Mouse (Mus musculus) left cerebral cortex, adult 9 months (tissue): ENCODE results near the gene Ptgds.

ENCODE experiments used
- DNase-seq, 2 experiments: peaks; one replicate each; pipeline ENCODE4 v3.0.0; 2022; ENCODE audit warnings: low spot score in 2 of 2

The Ptgds gene

GRCm38 (mm10) chr2:25450853-25451647 is 18.8 kb downstream of the Ptgds start:
- no peak for DNase-seq

GRCm38 (mm10) chr2:25442682-25443081 is 27.2 kb downstream of the Ptgds start:
- no peak for DNase-seq

DNA sequence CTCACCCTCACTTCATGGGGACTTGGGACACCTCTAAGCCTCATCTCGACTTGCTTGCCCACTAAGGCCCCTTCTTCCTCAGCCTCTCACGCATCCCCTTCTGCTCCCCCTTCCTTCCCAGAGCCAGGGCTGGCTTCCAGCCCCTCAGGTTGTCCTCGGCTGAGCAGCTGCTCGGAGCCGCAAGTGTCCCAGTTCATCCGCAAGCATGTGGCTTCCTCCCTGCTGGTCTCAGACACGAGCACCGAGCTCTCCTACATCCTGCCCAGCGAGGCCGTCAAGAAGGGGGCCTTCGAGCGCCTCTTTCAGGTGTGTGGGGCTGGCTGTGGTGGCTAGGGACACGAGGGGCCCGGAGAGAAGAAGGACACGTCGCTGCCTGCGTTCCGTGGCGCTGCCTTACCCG is 28.8 kb downstream of the Ptgds start:
- DNase-seq: no peak

DNA sequence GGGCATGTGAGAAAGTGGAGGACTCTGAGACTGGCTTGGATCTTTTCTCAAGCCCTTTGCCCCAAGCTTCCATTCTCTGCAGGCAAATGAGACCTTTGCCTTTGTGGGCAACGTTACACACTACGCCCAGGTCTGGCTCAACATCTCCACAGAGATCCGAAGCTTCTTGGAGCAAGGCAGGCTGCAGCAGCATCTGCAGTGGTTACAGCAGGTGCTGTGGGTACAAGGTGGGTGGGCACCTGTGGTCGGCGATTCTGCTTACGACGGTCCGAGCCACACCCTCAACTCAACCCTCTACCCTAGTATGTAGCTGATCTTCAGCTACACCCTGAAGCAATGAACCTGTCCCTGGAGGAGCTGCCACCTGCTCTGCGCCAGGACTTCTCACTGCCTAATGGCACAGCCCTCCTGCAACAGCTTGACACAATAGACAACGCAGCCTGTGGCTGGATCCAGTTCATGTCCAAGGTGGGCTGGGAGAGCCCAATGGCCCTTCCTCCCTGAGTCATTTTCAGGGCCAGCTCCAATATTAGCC is 33.5 kb downstream of the Ptgds start:
- DNase-seq: no peak

- DNase-seq: no peak
Measured at GRCm38 (mm10) chr2:25434292-25434691, 35.6 kb downstream of the Ptgds start.

- DNase-seq: no peak
Measured at GRCm38 (mm10) chr2:25433101-25433500, 36.7 kb downstream of the Ptgds start.

DNA sequence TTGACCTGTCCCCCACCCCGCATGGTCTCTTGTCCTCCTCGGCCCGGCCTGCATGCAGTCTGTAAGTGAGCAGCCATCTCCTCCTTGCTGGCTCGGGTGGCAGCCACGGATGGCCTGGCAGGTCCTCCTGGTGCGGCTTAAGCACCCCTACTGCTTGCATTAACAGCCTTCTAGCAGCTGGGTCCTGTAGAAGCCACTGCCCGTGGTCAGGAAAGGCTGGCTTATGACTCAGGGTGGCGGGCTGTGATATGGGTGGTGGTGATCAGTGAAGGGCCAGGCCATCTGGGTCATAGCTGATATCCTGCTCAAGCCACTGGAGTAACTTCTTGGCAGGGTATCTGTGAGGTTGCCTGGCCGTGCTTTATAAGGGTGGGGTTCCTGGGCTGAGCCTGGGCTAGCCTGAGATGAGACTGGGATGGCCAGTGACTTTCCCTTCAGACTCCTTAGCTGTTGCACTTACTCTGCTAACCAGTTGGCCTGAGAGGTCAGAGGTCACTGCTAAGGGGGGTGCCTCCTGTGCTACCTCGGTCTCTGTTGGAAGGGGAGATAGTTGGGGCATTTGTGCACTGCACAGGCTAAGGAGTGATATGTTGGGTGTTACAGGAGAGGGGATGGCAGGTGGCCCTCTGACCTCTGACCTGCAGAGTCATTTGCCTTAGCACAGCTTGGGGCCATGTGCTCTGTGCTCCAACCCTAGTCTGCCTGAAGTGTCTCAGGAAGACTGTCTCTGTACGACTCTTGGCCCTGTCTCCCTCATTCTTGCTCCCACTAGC is 37.3 kb downstream of the Ptgds start:
- DNase-seq: no peak

GRCm38 (mm10) chr2:25431308-25431855 is 38.5 kb downstream of the Ptgds start:
- DNase-seq: no peak

DNA sequence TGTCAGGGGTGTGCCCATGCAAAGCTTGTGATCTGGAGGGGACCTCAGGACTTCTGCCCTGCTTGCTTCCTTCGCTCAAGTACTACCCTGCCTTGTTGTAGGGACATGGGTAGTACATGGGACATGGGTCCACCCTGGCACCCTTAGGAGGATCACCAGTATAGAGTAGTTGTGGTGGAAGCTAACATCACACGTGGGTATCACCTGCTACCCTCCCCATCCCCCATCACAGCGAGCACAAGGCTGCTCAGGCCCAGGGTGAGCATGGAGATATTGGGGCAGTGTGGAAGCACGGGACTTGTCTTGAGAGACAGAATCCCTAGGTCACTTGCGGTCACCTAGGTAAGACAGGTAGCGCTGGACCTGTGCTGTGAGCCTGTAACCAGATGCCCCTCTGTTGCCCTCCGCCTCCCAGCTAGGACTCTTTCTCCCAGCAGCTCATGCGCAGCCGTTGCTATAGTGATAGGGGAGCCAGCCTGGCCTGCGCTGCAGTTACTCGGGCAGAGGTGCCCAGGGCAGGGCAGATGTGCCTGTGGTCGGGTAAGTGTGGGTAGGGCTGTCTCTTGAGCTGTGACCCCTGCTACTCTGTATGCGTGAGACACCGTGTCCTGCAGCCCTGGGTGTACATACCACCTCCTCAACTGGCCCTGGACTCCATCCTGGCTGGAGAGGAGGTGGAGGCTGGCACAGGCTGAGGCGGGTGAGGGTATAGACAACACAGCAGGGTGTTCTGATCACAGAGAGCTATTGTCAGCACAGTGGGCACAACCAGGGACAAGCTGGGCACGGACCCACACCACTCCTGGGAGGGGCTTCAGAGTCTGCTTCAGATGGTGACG is 39.2 kb downstream of the Ptgds start:
- DNase-seq: peak in 1 of 2 experiments; percentile 48

DNA sequence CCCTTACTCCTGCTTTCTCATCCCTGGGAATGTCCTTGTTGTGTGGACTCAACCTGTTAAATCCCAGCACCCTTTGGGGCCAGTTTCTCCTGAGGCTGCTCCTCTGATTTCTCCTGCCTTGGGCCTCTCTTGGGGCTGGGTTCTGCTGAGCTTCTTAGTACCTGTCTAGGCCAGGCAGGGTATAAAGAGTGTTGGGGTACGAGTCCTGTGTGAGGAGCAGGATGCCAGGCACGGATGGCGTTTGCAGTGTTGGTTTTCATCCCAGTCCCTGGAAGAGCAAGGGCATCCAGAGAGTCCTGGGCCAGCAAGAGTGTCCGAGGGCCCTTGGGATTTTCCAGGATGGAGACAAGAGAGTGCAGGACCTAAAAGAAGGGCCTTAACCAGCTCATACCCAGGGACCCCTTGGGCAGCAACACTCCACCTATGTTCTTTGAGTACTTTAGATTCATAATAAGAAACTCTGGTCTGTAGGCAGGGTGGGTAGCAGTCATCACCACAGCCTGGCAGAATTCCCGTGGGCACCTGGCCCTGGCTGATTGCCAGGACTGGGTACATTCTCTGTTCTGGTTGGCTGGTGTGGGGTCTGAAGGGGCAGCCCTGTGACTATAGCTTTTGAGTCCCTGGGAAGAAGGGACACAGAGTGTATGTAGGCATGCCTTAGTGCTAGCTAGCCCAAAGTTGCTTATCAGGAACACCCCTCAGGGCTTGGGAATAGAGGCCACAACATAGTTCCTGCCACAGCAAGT is 40.2 kb downstream of the Ptgds start:
- DNase-seq: no peak

GRCm38 (mm10) chr2:25428442-25429236 is 41.2 kb downstream of the Ptgds start, which contains the start of gene Abca2:
Gene Abca2, plus strand, starts transcription at chr2:25428703.
- DNase-seq: peak; percentile 93 to 98

DNA sequence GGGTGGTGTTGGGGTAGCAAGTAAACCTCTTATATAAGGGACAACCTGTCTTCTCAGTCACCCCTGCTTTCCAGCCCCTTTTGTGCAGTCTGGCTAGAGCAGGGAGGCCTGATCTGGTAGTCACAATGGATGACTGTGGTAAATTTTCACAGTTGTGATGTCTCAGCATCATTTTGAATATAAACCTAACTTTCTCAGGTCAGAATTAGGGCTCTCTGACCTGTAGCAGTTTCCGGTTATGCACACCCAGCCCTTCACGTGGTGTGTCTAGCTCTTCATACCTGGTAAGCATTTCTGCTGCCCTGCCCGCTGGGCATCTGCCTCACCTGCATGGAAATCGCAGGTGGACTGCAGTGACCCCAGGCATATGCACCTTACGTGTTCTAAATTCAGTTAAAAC is 42.6 kb downstream of the Ptgds start:
- no peak for DNase-seq

DNA sequence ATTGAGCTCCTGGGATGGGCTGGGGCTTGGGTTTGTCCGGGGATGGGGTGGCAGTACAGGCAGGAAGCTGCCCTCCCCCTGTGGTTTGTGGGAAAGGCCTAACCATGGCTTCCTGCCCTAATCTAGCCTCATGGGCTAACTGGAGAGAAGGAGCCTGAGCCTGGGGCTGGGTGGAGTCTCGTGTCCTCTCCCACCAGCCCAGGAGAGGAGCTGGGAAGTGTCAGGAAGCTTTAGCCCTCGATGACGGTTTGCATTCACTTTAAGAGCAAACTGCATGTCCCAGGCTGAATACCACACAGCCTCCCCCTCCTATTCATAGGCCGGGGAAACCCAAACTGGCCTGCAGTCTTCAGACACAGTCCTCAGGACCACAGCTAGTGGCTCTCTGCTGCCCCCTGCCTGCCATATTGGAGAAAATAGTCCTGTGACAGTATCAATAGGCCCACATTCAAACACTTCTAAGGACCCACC is 43.1 kb downstream of the Ptgds start:
- DNase-seq: peak in 1 of 2 experiments; percentile 71

DNA sequence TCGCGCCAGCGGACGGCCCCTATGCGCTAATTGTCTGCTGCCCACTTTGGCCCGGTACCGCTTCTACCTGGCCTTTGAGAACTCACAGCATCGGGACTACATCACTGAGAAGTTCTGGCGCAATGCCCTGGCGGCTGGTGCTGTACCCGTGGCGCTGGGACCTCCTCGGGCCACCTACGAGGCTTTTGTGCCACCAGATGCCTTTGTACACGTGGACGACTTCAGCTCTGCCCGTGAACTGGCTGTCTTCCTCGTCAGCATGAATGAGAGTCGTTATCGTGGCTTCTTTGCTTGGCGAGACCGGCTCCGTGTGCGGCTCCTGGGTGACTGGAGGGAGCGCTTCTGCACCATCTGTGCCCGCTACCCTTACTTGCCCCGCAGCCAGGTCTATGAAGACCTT is 44.4 kb downstream of the Ptgds start:
- DNase-seq: no peak

- DNase-seq: no peak
Measured at GRCm38 (mm10) chr2:25423626-25424025, 46.2 kb downstream of the Ptgds start.

GRCm38 (mm10) chr2:25422587-25423410 is 47.0 kb downstream of the Ptgds start, which contains the start of gene Fut7:
Gene Fut7, plus strand, starts transcription at chr2:25423267.
- no peak for DNase-seq

DNA sequence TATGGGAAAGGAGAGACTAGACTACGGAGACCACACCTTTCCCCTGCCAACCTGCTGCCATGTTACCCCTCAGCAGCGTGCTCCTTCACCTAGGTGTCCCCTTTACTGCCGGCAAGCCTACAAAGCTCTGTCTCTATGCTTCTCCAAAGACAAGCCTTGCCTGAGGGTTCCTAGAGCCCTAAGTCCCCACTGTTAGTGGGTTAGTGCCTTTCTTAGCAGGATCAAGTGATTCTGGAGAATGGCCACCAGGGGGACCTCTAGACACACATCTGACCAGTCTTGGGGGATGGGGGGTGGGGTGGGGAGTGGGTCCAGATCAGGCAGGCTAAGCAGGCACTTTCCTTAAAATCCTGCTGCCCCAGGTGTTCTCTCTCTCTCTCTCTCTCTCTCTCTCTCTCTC is 48.0 kb downstream of the Ptgds start:
- DNase-seq: no peak

- no peak for DNase-seq
Measured at GRCm38 (mm10) chr2:25417426-25417825, 52.4 kb downstream of the Ptgds start.
